Mouse (Mus musculus): ENCODE data around the gene Adarb1. TPM values are rescaled to one million over a fixed set of nuclear protein-coding genes. Genes with fewer than 3 reads are reported as not detected.
A peak's percentile ranks its signal among the peaks of the same experiment; 100 is the strongest.

Adarb1 gene
- total RNA-seq (2021), result 100 to 1,000 TPM in 1 of 2 experiments, 10 to 100 TPM in 1; 94.7 to 110 TPM
- long read RNA-seq, experiment 1, full-length matches to known transcripts, result 9 of 27 reads
- long read RNA-seq, experiment 1, partial matches to known transcripts, result 4 of 27 reads
- long read RNA-seq, experiment 1, other reads (novel, unspliced or antisense), result 14 of 27 reads
- long read RNA-seq, experiment 2, full-length matches to known transcripts, result 10 of 30 reads
- long read RNA-seq, experiment 2, partial matches to known transcripts, result 1 of 30 reads
- long read RNA-seq, experiment 2, other reads (novel, unspliced or antisense), result 19 of 30 reads

- peak; percentile 84 to 91 for DNase-seq (ENCODE audit: low spot score in 2 of 2)
These were observed at the start of gene Adarb1 for GRCm38 (mm10) chr10:77418138-77418537. TSS of gene Adarb1 (minus strand) at chr10:77418270.

GRCm38 (mm10) chr10:77467407-77467806, 49.3 kb upstream of the Adarb1 start:
- DNase-seq (ENCODE audit: low spot score in 2 of 2), result no peak

GRCm38 (mm10) chr10:77465902-77466301, 47.8 kb upstream of the Adarb1 start:
- DNase-seq (ENCODE audit: low spot score in 2 of 2), result no peak

- no peak for DNase-seq (ENCODE audit: low spot score in 2 of 2)
These were observed 46.3 kb upstream of the Adarb1 start for GRCm38 (mm10) chr10:77464181-77464936.

- no peak for DNase-seq (ENCODE audit: low spot score in 2 of 2)
These were observed 43.1 kb upstream of the Adarb1 start for GRCm38 (mm10) chr10:77461161-77461560.

- no peak for DNase-seq (ENCODE audit: low spot score in 2 of 2)
These were observed 39.6 kb upstream of the Adarb1 start for GRCm38 (mm10) chr10:77457701-77458100.

- no peak for DNase-seq (ENCODE audit: low spot score in 2 of 2)
These were observed 38.4 kb upstream of the Adarb1 start for GRCm38 (mm10) chr10:77456507-77456906.

- DNase-seq (ENCODE audit: low spot score in 2 of 2), result no peak
These were observed 37.4 kb upstream of the Adarb1 start for GRCm38 (mm10) chr10:77455251-77456010.

- no peak for DNase-seq (ENCODE audit: low spot score in 2 of 2)
These were observed 36.7 kb upstream of the Adarb1 start for GRCm38 (mm10) chr10:77454795-77455194.

GRCm38 (mm10) chr10:77451822-77452221, 33.8 kb upstream of the Adarb1 start:
- DNase-seq (ENCODE audit: low spot score in 2 of 2), result no peak

- DNase-seq (ENCODE audit: low spot score in 2 of 2), result no peak
These were observed 32.0 kb upstream of the Adarb1 start for GRCm38 (mm10) chr10:77450159-77450464.

GRCm38 (mm10) chr10:77449315-77450158, 31.5 kb upstream of the Adarb1 start:
- DNase-seq (ENCODE audit: low spot score in 2 of 2), result no peak

GRCm38 (mm10) chr10:77448698-77449247, 30.7 kb upstream of the Adarb1 start:
- DNase-seq (ENCODE audit: low spot score in 2 of 2), result no peak

GRCm38 (mm10) chr10:77448209-77448608, 30.1 kb upstream of the Adarb1 start:
- no peak for DNase-seq (ENCODE audit: low spot score in 2 of 2)

GRCm38 (mm10) chr10:77447755-77448154, 29.7 kb upstream of the Adarb1 start:
- DNase-seq (ENCODE audit: low spot score in 2 of 2), result no peak

GRCm38 (mm10) chr10:77442250-77442649, 24.2 kb upstream of the Adarb1 start:
- DNase-seq (ENCODE audit: low spot score in 2 of 2), result no peak

- no peak for DNase-seq (ENCODE audit: low spot score in 2 of 2)
These were observed 23.7 kb upstream of the Adarb1 start for GRCm38 (mm10) chr10:77441812-77442211.

GRCm38 (mm10) chr10:77440841-77441755, 23.0 kb upstream of the Adarb1 start:
- DNase-seq (ENCODE audit: low spot score in 2 of 2), result no peak

- no peak for DNase-seq (ENCODE audit: low spot score in 2 of 2)
These were observed 22.2 kb upstream of the Adarb1 start for GRCm38 (mm10) chr10:77440286-77440685.

- DNase-seq (ENCODE audit: low spot score in 2 of 2), result no peak
These were observed 21.0 kb upstream of the Adarb1 start for GRCm38 (mm10) chr10:77439026-77439425.
